Mouse (Mus musculus) heart, adult 2 months (tissue): ENCODE results near the gene Vac14.
A peak's percentile ranks its signal among the peaks of the same experiment; 100 is the strongest.

Experiments used
- CTCF ChIP-seq: fragments of 200-600 bp; IDR thresholded peaks from 2 replicates; pipeline ENCODE4 v1.8.1; 2022; ENCODE audit warnings: antibody characterized with exemption, mild to moderate bottlenecking, moderate library complexity
- POLR2A ChIP-seq: fragments of 200-500 bp; IDR thresholded peaks from 2 replicates; pipeline ENCODE4 v1.6.1; 2011; ENCODE audit warnings: mild to moderate bottlenecking, low read depth, low read length, control low read depth; ENCODE audit not compliant: insufficient read depth

DNA sequence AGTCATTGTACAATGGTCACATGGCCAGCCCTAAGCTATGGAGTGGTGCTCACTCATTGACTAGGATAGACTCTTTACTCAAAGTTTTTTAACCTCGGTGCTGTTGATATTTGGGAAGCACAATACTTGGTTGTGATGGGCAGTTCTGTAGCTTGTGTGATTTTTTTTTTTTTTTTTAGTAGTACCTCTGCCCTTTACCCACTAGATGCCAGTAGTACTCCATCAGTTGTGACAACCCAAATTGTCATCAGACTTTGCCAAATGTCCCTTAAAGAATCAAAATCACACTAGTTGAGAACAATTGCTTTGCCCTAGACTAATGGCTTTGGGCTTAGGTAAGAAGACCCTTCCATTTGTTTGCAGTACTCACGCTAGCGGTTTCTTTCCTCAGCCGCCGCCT lies 1.5 kb downstream of the Vac14 start:
- TF ChIP-seq POLR2A (no peak), CTCF (peak; percentile 34)
